Mouse (Mus musculus) adrenal gland, postnatal 4 days (tissue): Measurements from ENCODE around the gene Abcb4. TPM values are rescaled to one million over a fixed set of nuclear protein-coding genes. Genes with fewer than 3 reads are reported as not detected.
"Not testable (repeated sequence)": the region's sequence is repeated elsewhere in the genome, so short reads cannot be mapped to it uniquely, and the experiment has no call there.

ENCODE experiments used
- DNase-seq, 2 experiments: peaks; one replicate each; pipeline ENCODE4 v3.0.0; 2021 to 2022; ENCODE audit warnings: low spot score in 2 of 2, mixed read lengths in 2 of 2
- total RNA-seq, 2 experiments: library from RNA; stranded (reverse); gene quantifications; 2 replicates each; pipeline ENCODE4 v1.2.3; 2021

Gene Abcb4
- total RNA-seq, 2 experiments from 2014 or later: 7.9 to 17.9 TPM

- no peak for DNase-seq
These were observed 8.8 kb downstream of the Abcb4 start for GRCm38 (mm10) chr5:8902141-8902817.

GRCm38 (mm10) chr5:8904539-8904938 is 11.0 kb downstream of the Abcb4 start:
- no peak for DNase-seq

GRCm38 (mm10) chr5:8911567-8912198 is 18.2 kb downstream of the Abcb4 start:
- no peak for DNase-seq

DNA sequence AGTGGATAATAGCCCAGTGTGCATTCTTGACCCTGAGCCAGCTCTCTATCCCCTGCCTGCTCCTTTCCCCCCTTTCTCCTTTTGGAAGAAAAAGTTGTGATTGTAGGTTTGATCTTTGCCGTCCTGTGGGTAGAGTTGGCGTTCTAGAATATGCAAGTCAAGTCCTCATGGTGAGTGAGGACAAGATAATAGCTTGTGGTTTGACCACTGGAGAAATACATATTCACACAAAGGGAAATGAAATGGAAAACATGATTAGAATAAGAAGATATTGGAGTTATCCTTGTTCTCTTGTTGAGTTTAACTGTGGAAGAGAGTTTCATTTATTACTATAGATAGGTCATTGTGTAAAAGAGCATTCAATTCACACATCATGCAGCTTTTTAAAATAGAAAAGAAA is 22.9 kb downstream of the Abcb4 start:
- DNase-seq: no peak

GRCm38 (mm10) chr5:8917069-8917468 is 23.6 kb downstream of the Abcb4 start:
- no peak for DNase-seq

- no peak for DNase-seq
These were observed 34.9 kb downstream of the Abcb4 start for GRCm38 (mm10) chr5:8928440-8928839.

DNA sequence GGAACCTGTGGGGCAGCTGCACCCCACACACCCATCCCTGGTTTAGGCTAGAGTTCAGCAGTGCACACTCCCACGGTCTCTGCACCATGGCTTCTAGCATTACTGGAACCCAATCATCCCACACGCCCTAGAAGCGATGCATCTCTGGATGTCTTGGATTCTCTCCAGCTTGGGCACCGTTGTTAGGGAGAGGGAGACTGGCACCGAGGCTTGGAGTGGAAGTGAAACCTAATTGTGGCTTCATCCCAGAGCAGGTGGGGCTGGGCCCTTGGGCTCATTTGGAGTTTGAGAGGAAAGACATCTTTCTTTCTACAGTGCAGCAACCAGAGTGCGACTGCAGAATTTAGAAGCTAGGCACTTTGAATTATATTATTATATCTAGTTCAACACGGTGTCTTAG is 44.4 kb downstream of the Abcb4 start:
- DNase-seq: no peak

- not testable (repeated sequence) for DNase-seq
These were observed 47.7 kb downstream of the Abcb4 start for GRCm38 (mm10) chr5:8941266-8941665.

DNA sequence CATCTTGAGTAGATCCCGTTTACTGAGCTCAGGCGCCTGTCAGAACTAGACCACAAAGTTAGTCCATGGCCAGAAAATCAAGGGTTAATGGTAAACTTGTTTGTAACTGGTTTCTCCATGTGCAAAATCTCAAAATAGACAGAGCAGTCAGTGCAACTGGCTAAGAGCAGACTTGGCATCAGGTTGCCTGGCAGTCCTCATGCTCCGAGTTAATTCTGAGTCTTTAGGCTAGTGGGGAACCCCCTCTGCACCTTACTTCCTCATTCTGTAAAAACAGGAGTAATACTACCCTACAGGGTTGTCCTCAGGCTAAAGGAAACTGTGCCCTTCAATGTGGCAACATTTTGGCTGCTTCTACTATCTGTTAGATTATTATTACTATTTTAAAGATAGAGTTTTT is 50.3 kb downstream of the Abcb4 start:
- DNase-seq: no peak

GRCm38 (mm10) chr5:8947423-8948110 is 54.0 kb downstream of the Abcb4 start:
- no peak for DNase-seq

GRCm38 (mm10) chr5:8953660-8954059 is 60.1 kb downstream of the Abcb4 start:
- no peak for DNase-seq

DNA sequence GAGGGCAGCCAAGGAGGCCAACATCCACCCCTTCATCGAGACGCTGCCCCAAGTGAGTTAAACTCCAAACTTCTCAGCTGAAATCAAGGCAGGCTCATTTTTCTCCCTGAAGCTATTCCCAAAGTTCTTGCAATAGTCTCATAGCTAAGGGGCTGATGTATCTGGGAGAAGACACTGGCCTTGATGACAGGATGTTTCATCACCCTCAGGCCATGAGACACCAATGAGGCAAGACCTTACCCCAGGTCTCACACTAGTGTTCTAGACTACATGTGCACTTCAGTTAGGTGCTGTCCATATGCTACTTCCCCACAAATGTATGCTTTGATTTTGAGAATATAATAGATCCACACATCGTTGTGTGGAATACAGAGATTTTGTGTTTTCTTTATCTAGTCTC is 62.0 kb downstream of the Abcb4 start:
- no peak for DNase-seq

DNA sequence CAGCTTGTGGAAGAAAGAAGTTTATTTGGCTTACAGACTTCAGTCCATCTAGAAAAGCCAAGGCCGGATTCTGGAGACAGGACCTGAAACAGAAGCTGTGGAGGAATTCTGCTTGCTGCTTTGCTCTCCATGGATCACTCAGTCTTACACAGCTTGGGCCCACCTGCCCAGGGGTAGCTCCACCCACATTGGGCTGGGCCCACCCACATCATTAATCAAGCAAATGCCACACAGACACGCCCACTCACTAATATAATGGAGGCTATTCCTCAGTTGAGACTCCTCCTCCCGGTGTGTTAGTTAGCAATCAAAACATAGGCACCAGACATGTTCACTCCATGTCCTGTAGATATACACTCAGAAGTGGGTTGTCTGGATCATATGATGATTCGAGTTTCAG is 67.0 kb downstream of the Abcb4 start:
- no peak for DNase-seq

DNA sequence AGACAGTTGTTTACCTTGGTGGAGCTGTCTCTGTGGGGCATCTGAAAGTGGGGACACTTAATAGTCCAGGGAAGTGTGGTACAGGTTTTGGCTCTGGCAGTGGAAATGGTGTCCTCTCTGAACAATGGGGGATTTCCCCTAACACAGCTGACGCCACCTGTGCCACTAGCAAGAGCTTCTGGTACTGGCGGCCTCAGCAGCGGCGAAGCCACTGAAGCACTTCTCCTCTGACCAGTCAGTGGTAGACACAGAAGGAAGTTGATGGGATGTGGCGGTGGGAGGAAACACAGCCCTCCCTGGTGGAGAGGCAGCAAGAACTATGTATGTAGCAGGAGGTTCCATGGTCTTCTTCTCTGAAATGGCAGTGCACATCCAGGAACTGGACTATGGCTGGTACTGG is 71.0 kb downstream of the Abcb4 start:
- no peak for DNase-seq

DNA sequence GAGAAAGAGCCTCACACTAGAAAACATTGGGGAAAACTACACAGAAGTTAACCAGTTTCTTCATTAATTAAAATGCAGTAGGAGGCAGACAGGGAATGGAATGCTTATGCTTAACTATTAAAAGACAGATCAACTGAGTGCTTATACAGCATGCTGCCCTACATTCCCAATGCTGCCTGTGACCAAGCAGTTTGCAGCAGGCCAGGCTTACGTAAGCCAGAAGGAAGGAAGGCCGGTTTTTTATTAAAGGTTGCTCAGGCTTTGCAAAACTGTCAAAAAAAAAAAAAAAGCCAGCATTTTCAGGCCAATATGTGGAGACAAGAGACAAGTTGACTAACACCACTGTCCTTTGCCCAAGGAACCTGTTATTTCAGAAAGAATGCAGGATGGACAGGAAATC is 77.2 kb downstream of the Abcb4 start:
- DNase-seq: no peak

DNA sequence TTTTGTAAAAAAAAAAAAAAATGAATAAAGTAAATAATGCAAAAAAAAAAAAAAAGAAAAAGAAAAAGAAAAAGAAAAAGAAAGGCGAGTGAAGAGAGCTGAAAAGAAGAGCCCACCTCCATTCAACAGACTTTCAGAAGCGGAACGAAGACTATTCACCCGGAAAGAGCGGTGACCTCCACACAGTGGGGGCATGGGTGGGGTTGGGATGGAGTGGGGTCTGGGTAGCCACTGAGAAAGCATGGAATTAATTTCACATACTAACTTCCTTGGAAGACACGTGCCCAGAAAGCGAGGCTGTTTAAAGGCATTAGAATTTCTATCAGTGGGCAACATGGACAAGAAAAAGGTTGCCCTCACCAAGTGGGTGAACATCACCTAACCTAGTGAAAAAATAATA is 78.8 kb downstream of the Abcb4 start:
- no peak for DNase-seq

DNA sequence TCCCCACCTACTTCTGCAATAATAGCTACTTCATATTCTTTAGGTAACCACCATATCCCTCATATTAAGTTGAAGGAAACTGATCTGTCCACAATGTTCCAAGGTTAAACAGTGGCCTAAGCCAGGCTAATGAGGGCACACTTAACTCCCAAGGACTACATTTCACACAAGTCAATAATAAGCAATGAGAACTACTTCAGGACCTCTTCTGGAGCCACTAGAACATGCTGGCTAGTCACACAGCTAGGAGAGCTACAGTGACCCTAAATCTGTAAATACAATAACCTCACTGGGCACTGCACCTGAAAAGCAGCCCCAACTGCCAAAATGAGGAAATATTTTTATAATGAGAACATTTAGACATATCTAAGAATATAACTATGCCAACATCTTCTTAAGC is 81.2 kb downstream of the Abcb4 start:
- no peak for DNase-seq

DNA sequence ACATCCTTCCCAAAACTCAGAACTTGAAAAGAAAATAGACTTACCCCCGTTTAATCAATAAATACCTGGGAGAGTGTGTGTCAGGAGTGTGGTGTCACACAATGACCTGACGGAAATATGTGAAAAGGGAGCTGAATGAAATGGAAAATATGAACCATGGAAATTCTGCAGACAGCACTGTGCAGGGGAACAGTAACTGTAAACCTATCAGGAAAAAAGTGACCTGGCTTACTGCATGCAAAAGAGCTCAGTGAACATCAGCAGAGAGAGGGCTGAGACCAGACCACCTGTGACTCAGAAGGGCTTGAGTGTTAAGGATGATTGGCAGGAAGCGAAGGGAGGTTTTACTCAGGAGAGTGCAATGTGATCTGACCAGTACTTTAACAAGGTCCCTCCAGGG is 92.0 kb downstream of the Abcb4 start:
- no peak for DNase-seq

DNA sequence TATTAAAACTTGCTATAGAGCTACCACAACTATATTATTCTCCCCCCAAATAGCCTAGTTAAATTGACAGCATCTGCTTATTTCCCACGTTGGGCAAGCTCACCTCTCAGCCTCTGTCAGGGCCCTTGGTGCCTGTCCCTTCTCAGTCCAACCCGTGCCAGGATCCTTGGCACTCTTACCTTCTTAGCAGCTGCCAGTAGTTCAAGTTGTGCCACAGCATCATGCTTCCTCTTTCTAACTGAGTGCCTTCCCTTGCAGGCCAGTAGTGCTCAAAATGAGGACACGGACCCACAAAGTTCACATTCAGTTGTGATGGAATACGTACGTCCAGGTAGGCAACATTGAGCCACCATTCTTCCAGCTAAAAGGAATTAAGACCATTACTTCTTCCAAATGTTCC is 94.4 kb downstream of the Abcb4 start:
- DNase-seq: no peak

GRCm38 (mm10) chr5:8990526-8990925 is 97.0 kb downstream of the Abcb4 start:
- no peak for DNase-seq

DNA sequence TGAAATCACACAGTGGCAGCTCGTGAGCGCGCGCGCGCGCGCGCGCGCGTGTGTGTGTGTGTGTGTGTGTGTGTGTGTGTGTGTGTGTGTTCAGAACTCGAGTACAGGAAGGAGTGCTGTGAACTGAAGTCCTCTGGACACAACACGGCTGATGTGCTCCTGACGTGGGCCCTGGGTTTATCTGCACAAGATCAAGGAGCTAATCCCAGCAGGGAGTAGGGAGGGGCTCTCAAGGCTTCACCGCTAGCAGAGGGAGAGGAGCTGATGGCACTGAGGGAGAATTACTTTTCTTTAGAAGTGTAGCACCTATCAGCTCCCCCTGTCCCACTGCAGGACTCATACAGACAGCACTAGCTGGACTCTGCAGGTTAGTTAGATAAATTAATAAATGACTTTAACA is 98.1 kb downstream of the Abcb4 start:
- no peak for DNase-seq

- DNase-seq: no peak
These were observed 102.6 kb downstream of the Abcb4 start for GRCm38 (mm10) chr5:8995966-8996685.
